Mouse (Mus musculus): ENCODE results near the gene Rbm39. TPM values are rescaled to one million over a fixed set of nuclear protein-coding genes. Genes with fewer than 3 reads are reported as not detected.

Rbm39 gene
- polyA plus RNA-seq, 1 experiment from 2014 or later = 349 TPM

DNA sequence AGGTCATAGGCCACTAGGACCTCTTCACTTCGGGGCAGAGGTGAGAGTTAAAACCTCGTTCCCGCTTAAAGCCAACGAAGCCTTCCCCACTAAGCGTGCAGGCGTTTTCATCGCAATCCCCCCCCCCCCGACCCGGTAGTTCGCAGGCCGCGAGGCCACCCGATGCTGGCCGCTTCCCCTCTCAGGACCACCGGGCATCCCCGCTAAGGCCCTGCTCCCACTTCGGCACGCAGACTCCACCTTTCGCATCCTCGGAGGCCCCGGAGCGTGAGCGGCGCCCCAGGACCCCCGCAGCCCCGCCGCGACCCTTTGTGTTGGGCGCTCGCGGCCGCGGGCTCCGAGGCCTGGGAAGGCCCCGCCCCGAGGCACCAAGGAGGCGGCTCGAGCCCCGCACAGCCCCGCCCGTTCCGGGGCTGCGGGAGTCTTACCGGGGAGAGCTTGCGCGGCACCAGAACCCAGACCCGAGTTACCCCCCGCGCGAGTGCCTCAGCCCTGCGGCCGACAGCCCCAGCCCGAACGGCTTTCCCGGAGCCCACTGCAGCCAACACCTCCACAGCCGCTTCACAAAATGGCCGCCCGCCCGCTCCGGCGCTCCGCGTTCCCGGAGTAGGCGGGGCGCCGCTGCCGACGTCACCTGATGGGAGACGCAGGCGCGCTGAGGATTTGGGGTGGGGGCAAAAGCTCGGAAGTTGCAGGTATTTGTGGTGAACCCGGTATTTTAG lies 68.5 kb downstream of the Rbm39 start, which contains the start of the genes Cpne1 and Rbm12:
Cpne1 (minus strand) TSS at position 608 of the 722 bp plus-strand sequence.
Rbm12 (minus strand) TSS at position 621 of the 722 bp plus-strand sequence.
- Histone ChIP-seq H3K27me3 (ENCODE audit: control insufficient read depth, insufficient read depth, low read length) (no peaks in the 10 kb centered on the region), H3K4me1 (replicated peaks; ENCODE audit: control insufficient read depth, insufficient read depth) (no peaks in the 10 kb centered on the region), H3K9me3 (ENCODE audit: control insufficient read depth, low read length) (no peaks in the 10 kb centered on the region), H3K36me3 (ENCODE audit: control insufficient read depth, insufficient read depth, low read length) (no peaks in the 10 kb centered on the region), H3K4me3 (ENCODE audit: low read depth, low read length) (peak within 1 kb of the TSS; percentile 98), H3K4me2 (replicated peaks; ENCODE audit: low read depth) (peak within 1 kb of the TSS; percentile 66), H3K27ac (replicated peaks) (peak within 1 kb of the TSS; percentile 95), H3K9ac (ENCODE audit: low read length) (peak within 1 kb of the TSS; percentile 96)
- peak; percentile 92 for ATAC-seq (ENCODE audit: low FRiP score, low TSS enrichment)
- under 1% methylated on average over 70 of the region's 74 CpGs for WGBS
- peak; percentile 95 for DNase-seq (ENCODE audit: low spot score)
- TF ChIP-seq EP300 (optimal IDR thresholded peaks at IDR 0.05) (no peak), CTCF (IDR thresholded peaks at IDR 0.05; ENCODE audit: low read depth) (no peak)

DNA sequence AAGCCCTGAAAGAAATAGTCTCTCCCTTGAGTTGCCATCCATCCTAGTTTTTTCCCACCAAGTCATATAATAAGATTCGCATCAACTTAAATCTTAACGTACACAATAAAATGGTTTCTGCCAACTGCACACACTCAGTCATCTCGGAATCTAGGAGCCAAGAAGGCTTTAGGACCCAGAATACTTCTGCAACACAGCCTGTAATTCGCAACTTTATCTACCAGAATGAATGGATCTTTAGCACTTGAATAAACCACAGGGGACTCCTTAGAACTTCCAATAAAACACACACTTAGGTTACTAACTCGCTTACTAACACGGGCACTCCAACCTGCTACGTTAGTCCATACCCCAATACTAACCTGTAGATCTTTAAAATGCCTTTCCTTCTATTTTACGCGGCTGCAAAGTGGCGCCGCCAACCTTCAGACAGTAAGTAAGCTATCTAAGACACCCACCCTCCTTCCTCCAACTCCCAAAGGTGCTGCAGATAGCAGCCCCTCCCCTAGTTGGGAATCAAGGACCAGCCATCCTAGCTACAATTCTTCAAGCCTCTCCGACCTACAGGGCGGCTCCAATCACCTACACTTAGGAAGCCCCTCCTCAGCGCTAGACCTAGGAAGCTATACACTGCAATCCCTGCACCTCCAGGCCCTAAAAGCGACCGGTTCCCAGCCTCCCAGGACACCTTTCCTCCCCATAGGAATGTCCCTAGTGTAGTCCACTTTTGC lies 69.2 kb downstream of the Rbm39 start:
- Histone ChIP-seq H3K4me1 (replicated peaks; ENCODE audit: control insufficient read depth, insufficient read depth) (no peaks in the 10 kb centered on the region), H3K4me2 (replicated peaks; ENCODE audit: low read depth) (peak overlapping the region; percentile 66), H3K9ac (ENCODE audit: low read length) (peak overlapping the region; percentile 96), H3K27ac (replicated peaks) (peak overlapping the region; percentile 95), H3K36me3 (ENCODE audit: control insufficient read depth, insufficient read depth, low read length) (no peaks in the 10 kb centered on the region), H3K27me3 (ENCODE audit: control insufficient read depth, insufficient read depth, low read length) (no peaks in the 10 kb centered on the region), H3K9me3 (ENCODE audit: control insufficient read depth, low read length) (no peaks in the 10 kb centered on the region), H3K4me3 (ENCODE audit: low read depth, low read length) (peak overlapping the region; percentile 98)
- TF ChIP-seq EP300 (optimal IDR thresholded peaks at IDR 0.05) (no peak), CTCF (IDR thresholded peaks at IDR 0.05; ENCODE audit: low read depth) (no peak)
- under 1% methylated on average over 16 of the region's 16 CpGs for WGBS
- DNase-seq (ENCODE audit: low spot score) (peak; percentile 21), ATAC-seq (ENCODE audit: low FRiP score, low TSS enrichment) (peak; percentile 54)

Other genes with a start within 250 kb of the Rbm39 start
- 41.9 and 46.4 TPM in 2 replicates for gene Uqcc1, start 249.9 kb downstream of the Rbm39 start, polyA plus RNA-seq (2015; fragmentation: Nextera tagmentation; extraction: Ambion mirVana)
- not detected in 2 replicates for gene Gm15557, start 239.5 kb downstream of the Rbm39 start, polyA plus RNA-seq (2015; fragmentation: Nextera tagmentation; extraction: Ambion mirVana)
- gene Gdf5, start 234.9 kb downstream of the Rbm39 start, polyA plus RNA-seq (2015; fragmentation: Nextera tagmentation; extraction: Ambion mirVana) = 1.6 and 1.8 TPM in 2 replicates
- gene Cep250, start 223.8 kb downstream of the Rbm39 start, polyA plus RNA-seq (2015; fragmentation: Nextera tagmentation; extraction: Ambion mirVana) = 4.0 and 4.6 TPM in 2 replicates
- 0.65 and 0.76 TPM in 2 replicates for gene 6430550D23Rik, start 172.3 kb downstream of the Rbm39 start, polyA plus RNA-seq (2015; fragmentation: Nextera tagmentation; extraction: Ambion mirVana)
- 138 and 144 TPM in 2 replicates for gene Ergic3, start 172.2 kb downstream of the Rbm39 start, polyA plus RNA-seq (2015; fragmentation: Nextera tagmentation; extraction: Ambion mirVana)
- gene Fer1l4, start 127.3 kb downstream of the Rbm39 start, polyA plus RNA-seq (2015; fragmentation: Nextera tagmentation; extraction: Ambion mirVana) = 10.1 and 11.7 TPM in 2 replicates
- gene Spag4, start 115.1 kb downstream of the Rbm39 start, polyA plus RNA-seq (2015; fragmentation: Nextera tagmentation; extraction: Ambion mirVana) = 2.7 and 3.0 TPM in 2 replicates
- 24.7 and 27.2 TPM in 2 replicates for gene Cpne1, start 68.3 kb downstream of the Rbm39 start, polyA plus RNA-seq (2015; fragmentation: Nextera tagmentation; extraction: Ambion mirVana)
- 8.0 and 8.8 TPM in 2 replicates for gene Rbm12, start 68.3 kb downstream of the Rbm39 start, polyA plus RNA-seq (2015; fragmentation: Nextera tagmentation; extraction: Ambion mirVana)
- gene Gm28036, start 53.1 kb downstream of the Rbm39 start, polyA plus RNA-seq (2015; fragmentation: Nextera tagmentation; extraction: Ambion mirVana) = 4.3 and 5.1 TPM in 2 replicates
- gene Romo1, start 36.2 kb downstream of the Rbm39 start, polyA plus RNA-seq (2015; fragmentation: Nextera tagmentation; extraction: Ambion mirVana) = 378 and 415 TPM in 2 replicates
- 40.3 and 43.5 TPM in 2 replicates for gene Nfs1, start 36.1 kb downstream of the Rbm39 start, polyA plus RNA-seq (2015; fragmentation: Nextera tagmentation; extraction: Ambion mirVana)
- gene Phf20, start 16.2 kb upstream of the Rbm39 start, polyA plus RNA-seq (2015; fragmentation: Nextera tagmentation; extraction: Ambion mirVana) = 28.4 and 29.3 TPM in 2 replicates
- gene Cnbd2, start 132.1 kb upstream of the Rbm39 start, polyA plus RNA-seq (2015; fragmentation: Nextera tagmentation; extraction: Ambion mirVana) = 6.1 and 6.3 TPM in 2 replicates
- 116 TPM in 2 replicates for gene Scand1, start 132.5 kb upstream of the Rbm39 start, polyA plus RNA-seq (2015; fragmentation: Nextera tagmentation; extraction: Ambion mirVana)
- 1.7 and 1.8 TPM in 2 replicates for gene Epb41l1, start 240.7 kb upstream of the Rbm39 start, polyA plus RNA-seq (2015; fragmentation: Nextera tagmentation; extraction: Ambion mirVana)

All from stomach, postnatal 0 days (tissue).